ENCODE assay signal across 9 mouse cellular contexts in the genomic region with DNA sequence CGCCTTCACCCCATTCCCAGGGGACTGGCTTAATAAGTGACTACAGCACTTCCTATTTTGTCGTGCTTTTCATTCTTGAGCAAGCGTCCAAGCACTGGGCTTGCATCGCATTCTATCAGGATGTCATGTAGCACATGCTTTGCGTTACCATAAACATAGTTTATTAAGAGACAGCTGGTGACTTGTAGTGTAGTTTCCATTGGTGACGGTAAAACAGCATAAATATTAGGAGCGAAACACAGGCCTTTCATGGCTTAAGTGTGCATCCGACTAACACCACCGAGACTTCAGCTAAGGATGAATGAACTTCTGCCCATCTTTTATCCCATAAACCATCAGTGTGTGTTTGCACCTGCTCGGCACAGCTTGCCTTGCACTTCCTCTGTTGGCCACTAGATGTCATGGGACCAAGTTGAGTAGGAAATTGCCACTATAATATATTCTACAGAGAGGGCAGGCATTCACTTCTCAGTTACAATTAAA. TPM values are rescaled to one million over a fixed set of nuclear protein-coding genes. Genes with fewer than 3 reads are reported as not detected.
DNase-seq lines count a peak whose midpoint lies in the region; TF ChIP-seq lines count a peak whose summit lies in the region.
"Had no signal": no experiment of that assay in that cellular context is flagged by ENCODE, and none has a peak within 500 bp of the region (broad histone marks: within the 10 kb centered on the region; RNA-seq: fewer than 3 reads in every experiment).

No protein-coding gene starts in this region.

- intact Hi-C loops in left cerebral cortex, postnatal 4 days (cut with DNase I), result loop anchor here (5.0 kb wide), 1 partner anchor 228 kb away; no protein-coding TSS in a partner anchor

- H3K4me3 ChIP-seq in testis, adult 2 months (ENCODE audit: control insufficient read depth, low read depth, low read length), result no peak overlapping the region
- H3K4me3 ChIP-seq: embryonic facial prominence, embryonic 13.5 days had no signal

- H3K27me3 ChIP-seq in testis, adult 2 months (ENCODE audit: control insufficient read depth, insufficient read depth, low read length), result no peaks in the 10 kb centered on the region

- TF ChIP-seq CTCF in testis, adult 2 months (IDR thresholded peaks at IDR 0.05; ENCODE audit: control insufficient read depth, insufficient read depth, insufficient replicate concordance, low read depth, low read length), result peak; percentile 81; the same call in 1 of the 2 replicates

- H3K4me1 ChIP-seq in testis, adult 2 months (ENCODE audit: control insufficient read depth, insufficient read depth, low read length), result no peaks in the 10 kb centered on the region

- H3K27ac ChIP-seq in testis, adult 2 months (ENCODE audit: control insufficient read depth, insufficient read depth, low read depth, low read length), result no peak overlapping the region
- H3K27ac ChIP-seq: embryonic facial prominence, embryonic 13.5 days had no signal

- DNase-seq in testis, postnatal 14 days (ENCODE audit: low spot score), result no peak
- peak; percentile 35 for DNase-seq in cerebellum, adult 11 months
- peak; percentile 67 for DNase-seq in forelimb bud, embryonic 11.5 days (ENCODE audit: low read depth, low spot score)
- DNase-seq in kidney, adult 18-20 months, result peak; percentile 69
- DNase-seq in left cerebral cortex, postnatal 4 days, result peak; percentile 72
- DNase-seq in natural killer cell, adult 2 months (ENCODE audit: low spot score in 2 of 2), result peak; percentile 31 to 36
- peak; percentile 16 to 53 for DNase-seq in thymus, postnatal 10 days (ENCODE audit: low spot score in 2 of 2)

- no peaks in the 10 kb centered on the region for H3K36me3 ChIP-seq in testis, adult 2 months (ENCODE audit: control insufficient read depth, insufficient read depth, low read length)
- H3K36me3 ChIP-seq: embryonic facial prominence, embryonic 13.5 days had no signal

- no peak for TF ChIP-seq POLR2A in testis, adult 2 months (IDR thresholded peaks at IDR 0.05; ENCODE audit: control insufficient read depth, low read depth, low read length)

RNA-seq across cellular contexts. Expression of a gene that starts 7.2 kb away (rescaled TPM):
- 1.1 and 1.6 TPM in 2 replicates for polyA plus RNA-seq in testis, adult 2 months (2012; rRNA removed)
- total RNA-seq in left cerebral cortex, postnatal 4 days (2021), result 1 to 10 TPM; 2.9 TPM

RNA-seq across cellular contexts. Expression of a gene that starts 46.3 kb away (rescaled TPM):
- polyA plus RNA-seq in testis, adult 2 months (2012; rRNA removed), result 2.3 and 2.4 TPM in 2 replicates
- 1 to 10 TPM; 4.5 to 6.9 TPM for total RNA-seq in left cerebral cortex, postnatal 4 days (2021)
